Mouse (Mus musculus) C2C12 (cell line): ENCODE data around the gene Pnrc2.

Experiments used
- CEBPB ChIP-seq: IDR thresholded peaks from one replicate; pipeline ENCODE4 v1.6.1; 2011; ENCODE audit warnings: low read depth, mild to moderate bottlenecking, control low read depth, moderate library complexity
- CTCF ChIP-seq: IDR thresholded peaks from one replicate; pipeline ENCODE4 v1.5.1; 2011; ENCODE audit not compliant: control insufficient read depth, insufficient read depth, insufficient read length
- FOSL1 ChIP-seq: IDR thresholded peaks from one replicate; pipeline ENCODE4 v1.8.0; 2011; ENCODE audit warnings: mild to moderate bottlenecking, low read length; ENCODE audit not compliant: poor library complexity, insufficient read depth, severe bottlenecking
- MAX ChIP-seq: IDR thresholded peaks from one replicate; pipeline ENCODE4 v1.6.1; 2011; ENCODE audit warnings: mild to moderate bottlenecking, control low read depth
- MYOD1 ChIP-seq: IDR thresholded peaks from one replicate; pipeline ENCODE4 v1.6.1; 2011; ENCODE audit warnings: low read depth; ENCODE audit not compliant: control insufficient read depth, insufficient read length
- MYOG ChIP-seq: IDR thresholded peaks from one replicate; pipeline ENCODE4 v1.6.1; 2011; ENCODE audit not compliant: control insufficient read depth, insufficient read length; ENCODE audit errors: extremely low read depth
- USF1 ChIP-seq: IDR thresholded peaks from one replicate; pipeline ENCODE4 v1.6.1; 2011; ENCODE audit warnings: low read depth, mild to moderate bottlenecking, control low read depth, moderate library complexity

GRCm38 (mm10) chr4:135922190-135922589, 48.5 kb upstream of the Pnrc2 start:
- no peak for TF ChIP-seq CEBPB
- no peak for TF ChIP-seq CTCF
- TF ChIP-seq MAX = no peak
- no peak for TF ChIP-seq MYOG
- no peak for TF ChIP-seq USF1
- TF ChIP-seq MYOD1 = no peak
- TF ChIP-seq FOSL1 = no peak
